Mouse (Mus musculus) MEL (cell line): ENCODE measurements around the gene Hdac11. TPM values are rescaled to one million over a fixed set of nuclear protein-coding genes. Genes with fewer than 3 reads are reported as not detected.
"Not testable (repeated sequence)": the region's sequence is repeated elsewhere in the genome, so short reads cannot be mapped to it uniquely, and the experiment has no call there.

Experiments used
- DNase-seq: peaks from one replicate; pipeline ENCODE4 v3.0.0; 2011; ENCODE audit warnings: low read depth, low spot score
- H3K27ac ChIP-seq: 2 replicates; pipeline ENCODE4 v1.5.1; 2012; ENCODE audit warnings: low read depth, mild to moderate bottlenecking, control low read depth, low read length, moderate library complexity; ENCODE audit not compliant: control insufficient read depth
- H3K27me3 ChIP-seq, 2 experiments: fragments of 150-350 bp in 1 of 2; sonication (generic) in 1 of 2; 2 replicates each; pipeline ENCODE4 v1.6.1; 2012; ENCODE audit warnings: low read length in 2 of 2, mild to moderate bottlenecking in 2 of 2, improper control_type of control experiment in 1 of 2, moderate library complexity in 1 of 2; ENCODE audit not compliant: insufficient read depth in 2 of 2, control insufficient read depth in 1 of 2
- H3K36me3 ChIP-seq, 2 experiments: 2 replicates each; pipeline ENCODE4 v1.6.1; 2012 to 2014; ENCODE audit warnings: low read length in 2 of 2, improper control_type of control experiment in 1 of 2, inconsistent platforms in 1 of 2, mild to moderate bottlenecking in 1 of 2; ENCODE audit not compliant: insufficient read depth in 2 of 2, control insufficient read depth in 1 of 2
- H3K4me1 ChIP-seq, 2 experiments: fragments of 150-350 bp in 1 of 2; sonication (generic) in 1 of 2; 2 replicates each; pipeline ENCODE4 v1.6.1; 2012; ENCODE audit warnings: low read length in 2 of 2, improper control_type of control experiment in 1 of 2, mild to moderate bottlenecking in 1 of 2; ENCODE audit not compliant: insufficient read depth in 2 of 2, control insufficient read depth in 1 of 2
- H3K4me3 ChIP-seq, 2 experiments: fragments of 150-350 bp in 1 of 2; sonication (generic) in 1 of 2; 2 replicates each; pipeline ENCODE4 v1.5.1; 2012; ENCODE audit warnings: low read depth in 2 of 2, low read length in 2 of 2, mild to moderate bottlenecking in 2 of 2, moderate library complexity in 2 of 2, control low read depth in 1 of 2, improper control_type of control experiment in 1 of 2; ENCODE audit not compliant: control insufficient read depth in 1 of 2, insufficient read depth in 1 of 2
- H3K79me2 ChIP-seq: 2 replicates; pipeline ENCODE4 v1.6.1; 2012; ENCODE audit warnings: mild to moderate bottlenecking, low read length, moderate library complexity; ENCODE audit not compliant: control insufficient read depth, poor library complexity, insufficient read depth
- H3K9ac ChIP-seq: 2 replicates; pipeline ENCODE4 v1.6.1; 2012; ENCODE audit warnings: low read depth, mild to moderate bottlenecking, control low read depth, low read length, moderate library complexity; ENCODE audit not compliant: control insufficient read depth, poor library complexity, severe bottlenecking
- H3K9me3 ChIP-seq: fragments of 150-350 bp; sonication (generic); replicated peaks from 2 replicates; pipeline ENCODE4 v1.6.1; 2012; ENCODE audit warnings: mild to moderate bottlenecking, low read length, improper control_type of control experiment, moderate library complexity; ENCODE audit not compliant: insufficient read depth
- CHD1 ChIP-seq: IDR thresholded peaks from 2 replicates; pipeline ENCODE4 v1.6.1; 2012; ENCODE audit warnings: low read depth, mild to moderate bottlenecking, inconsistent platforms, low read length, improper control_type of control experiment
- CTCF ChIP-seq, 3 experiments: IDR thresholded peaks in 2 of 3; conservative IDR thresholded peaks in 1 of 3; 2 replicates each; pipeline ENCODE4 v1.5.1; 2011 to 2012; ENCODE audit warnings: low read length in 3 of 3, low read depth in 2 of 3, mild to moderate bottlenecking in 2 of 3, improper control_type of control experiment in 1 of 3, inconsistent platforms in 1 of 3, mixed read lengths in 1 of 3, moderate library complexity in 1 of 3; ENCODE audit not compliant: control insufficient read depth in 1 of 3, insufficient read depth in 1 of 3, poor library complexity in 1 of 3, severe bottlenecking in 1 of 3
- E2F4 ChIP-seq: IDR thresholded peaks from 2 replicates; pipeline ENCODE4 v1.6.1; 2011; ENCODE audit warnings: low read depth, low read length, improper control_type of control experiment, borderline replicate concordance
- ETS1 ChIP-seq: IDR thresholded peaks from 2 replicates; pipeline ENCODE4 v1.6.1; 2012; ENCODE audit warnings: low read depth, mild to moderate bottlenecking, inconsistent platforms, low read length, improper control_type of control experiment, moderate library complexity
- GABPA ChIP-seq: IDR thresholded peaks from 2 replicates; pipeline ENCODE4 v1.6.1; 2012; ENCODE audit warnings: low read depth, mild to moderate bottlenecking, inconsistent platforms, low read length, improper control_type of control experiment, moderate library complexity
- GATA1 ChIP-seq: IDR thresholded peaks from 2 replicates; pipeline ENCODE4 v1.6.1; 2011; ENCODE audit warnings: low read depth, low read length, improper control_type of control experiment
- HCFC1 ChIP-seq: IDR thresholded peaks from 2 replicates; pipeline ENCODE4 v1.6.1; 2012; ENCODE audit warnings: low read depth, mild to moderate bottlenecking, inconsistent platforms, low read length, improper control_type of control experiment, moderate library complexity
- KAT2A ChIP-seq: conservative IDR thresholded peaks from 2 replicates; pipeline ENCODE4 v1.6.1; 2012; ENCODE audit warnings: low read depth, low read length, improper control_type of control experiment, inconsistent platforms
- MAFK ChIP-seq: IDR thresholded peaks from 2 replicates; pipeline ENCODE4 v1.6.1; 2011; ENCODE audit warnings: low read depth, mild to moderate bottlenecking, low read length, improper control_type of control experiment, borderline replicate concordance
- MAX ChIP-seq: IDR thresholded peaks from 2 replicates; pipeline ENCODE4 v1.6.1; 2011; ENCODE audit warnings: low read length, improper control_type of control experiment
- MAZ ChIP-seq: IDR thresholded peaks from 2 replicates; pipeline ENCODE4 v1.6.1; 2012; ENCODE audit warnings: low read depth, mild to moderate bottlenecking, inconsistent platforms, low read length, improper control_type of control experiment
- MXI1 ChIP-seq: IDR thresholded peaks from 2 replicates; pipeline ENCODE4 v1.6.1; 2011; ENCODE audit warnings: mild to moderate bottlenecking, low read depth, low read length, improper control_type of control experiment
- MYC ChIP-seq: IDR thresholded peaks from 2 replicates; pipeline ENCODE4 v1.6.1; 2011; ENCODE audit warnings: low read depth, mild to moderate bottlenecking, low read length, improper control_type of control experiment, moderate library complexity
- RCOR1 ChIP-seq: IDR thresholded peaks from 2 replicates; pipeline ENCODE4 v1.6.1; 2012; ENCODE audit warnings: low read depth, mild to moderate bottlenecking, inconsistent platforms, low read length, improper control_type of control experiment
- SMC3 ChIP-seq: IDR thresholded peaks from 2 replicates; pipeline ENCODE4 v1.6.1; 2011; ENCODE audit warnings: low read depth, low read length, improper control_type of control experiment
- TAL1 ChIP-seq: IDR thresholded peaks from 2 replicates; pipeline ENCODE4 v1.6.1; 2012; ENCODE audit warnings: mild to moderate bottlenecking, inconsistent platforms, low read length, moderate library complexity, mixed read lengths
- TBP ChIP-seq: IDR thresholded peaks from 2 replicates; pipeline ENCODE4 v1.8.0; 2011; ENCODE audit warnings: low read depth, low read length, improper control_type of control experiment
- UBTF ChIP-seq: IDR thresholded peaks from 2 replicates; pipeline ENCODE4 v1.6.1; 2012; ENCODE audit warnings: low read depth, mild to moderate bottlenecking, inconsistent platforms, low read length, improper control_type of control experiment, moderate library complexity, borderline replicate concordance; ENCODE audit not compliant: insufficient read depth
- USF1 ChIP-seq: IDR thresholded peaks from 2 replicates; pipeline ENCODE4 v1.6.1; 2014; ENCODE audit warnings: low read depth, mild to moderate bottlenecking, inconsistent platforms, low read length, improper control_type of control experiment, moderate library complexity
- ZC3H11A ChIP-seq: IDR thresholded peaks from 2 replicates; pipeline ENCODE4 v1.6.1; 2012; ENCODE audit warnings: low read depth, mild to moderate bottlenecking, inconsistent platforms, low read length, improper control_type of control experiment
- ZNF384 ChIP-seq: IDR thresholded peaks from 2 replicates; pipeline ENCODE4 v1.6.1; 2012; ENCODE audit warnings: low read depth, mild to moderate bottlenecking, inconsistent platforms, low read length, improper control_type of control experiment
- polyA plus RNA-seq, 2 experiments: library from polyadenylated mRNA; stranded (reverse) in 1 of 2; unstranded in 1 of 2; fragments of >175 nt in 1 of 2; fragments of >200 nt in 1 of 2; gene quantifications; 2 replicates each; pipeline versions ENCODE4 v1.2.1 to v1.2.4; 2012; ENCODE audit warnings: low replicate concordance in 2 of 2, low read depth in 1 of 2; ENCODE audit not compliant: insufficient read length in 2 of 2, insufficient read depth in 1 of 2, missing spikeins in 1 of 2
- total RNA-seq: library from RNA; depleted of rRNA; stranded (reverse); fragments of 300-350 nt; gene quantifications from 2 replicates; pipeline ENCODE4 v1.2.3, GENCODE M21; 2012

Gene Hdac11
- total and polyA plus RNA-seq, 3 experiments = 3.3 to 6.0 TPM; not detected in 1

DNA sequence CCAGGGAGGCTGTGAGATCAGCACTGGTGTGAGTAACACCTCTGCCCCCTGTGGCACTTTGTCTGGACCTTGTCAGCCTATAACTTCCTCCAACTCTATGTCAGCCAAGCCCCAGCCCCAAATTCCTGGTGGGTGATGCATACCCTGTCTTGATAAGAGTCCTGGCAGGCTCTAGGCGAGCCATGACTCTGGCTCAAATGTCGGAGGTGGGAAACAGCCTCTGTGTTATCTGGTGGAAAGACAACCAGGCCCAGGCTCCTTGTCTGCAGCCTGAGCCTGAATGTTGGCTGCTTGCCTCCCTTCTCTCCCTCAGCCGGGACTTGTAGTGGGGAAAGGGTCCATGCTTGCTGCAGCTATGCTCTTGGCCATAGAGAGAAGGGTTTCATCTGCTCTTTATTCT, 54.4 kb downstream of the Hdac11 start:
- Histone ChIP-seq H3K9me3 (no peaks in the 10 kb centered on the region), H3K9ac (no peak overlapping the region), H3K79me2 (no peaks in the 10 kb centered on the region), H3K4me1 (peaks cover 0 to 11% of the 10 kb centered on the region in 2 experiments; a peak in 2 of 4 replicates), H3K36me3 (peaks cover 0 to 3% of the 10 kb centered on the region in 2 experiments; a peak in 1 of 4 replicates), H3K27ac (no peak overlapping the region), H3K27me3 (peaks cover 3 to 6% of the 10 kb centered on the region in 2 experiments), H3K4me3 (no peak overlapping the region)
- TF ChIP-seq RCOR1 (no peak), SMC3 (no peak), UBTF (peak; percentile 83; the same call in 1 of the 2 replicates), MXI1 (no peak), HCFC1 (no peak)
- DNase-seq = peak; percentile 28

DNA sequence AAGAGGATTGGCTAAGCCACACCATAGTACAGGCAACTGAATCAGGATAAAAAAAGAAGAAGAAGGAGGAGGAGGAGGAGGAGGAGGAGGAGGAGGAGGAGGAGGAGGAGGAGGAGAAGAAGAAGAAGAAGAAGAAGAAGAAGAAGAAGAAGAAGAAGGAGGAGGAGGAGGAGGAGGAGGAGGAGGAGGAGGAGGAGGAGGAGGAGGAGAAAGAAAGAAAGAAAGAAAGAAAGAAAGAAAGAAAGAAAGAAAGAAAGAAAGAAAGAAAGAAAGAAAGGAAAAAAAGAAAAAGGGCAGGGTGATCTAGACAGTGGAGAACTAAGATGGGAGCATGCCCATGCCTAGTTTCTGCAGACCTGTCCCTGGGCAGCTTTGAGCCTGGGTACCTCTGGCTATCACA, 55.7 kb downstream of the Hdac11 start, which contains the start of gene Fbln2:
TSS of gene Fbln2 (plus strand) at position 301 of the 400 bp plus-strand sequence.
- H3K4me3 ChIP-seq, H3K27me3 ChIP-seq, H3K79me2 ChIP-seq, DNase-seq, H3K9me3 ChIP-seq, H3K36me3 ChIP-seq, H3K27ac ChIP-seq, H3K9ac ChIP-seq: not testable (repeated sequence)
- peaks cover 0 to 11% of the 10 kb centered on the region in 2 experiments; a peak in 2 of 4 replicates for H3K4me1 ChIP-seq

DNA sequence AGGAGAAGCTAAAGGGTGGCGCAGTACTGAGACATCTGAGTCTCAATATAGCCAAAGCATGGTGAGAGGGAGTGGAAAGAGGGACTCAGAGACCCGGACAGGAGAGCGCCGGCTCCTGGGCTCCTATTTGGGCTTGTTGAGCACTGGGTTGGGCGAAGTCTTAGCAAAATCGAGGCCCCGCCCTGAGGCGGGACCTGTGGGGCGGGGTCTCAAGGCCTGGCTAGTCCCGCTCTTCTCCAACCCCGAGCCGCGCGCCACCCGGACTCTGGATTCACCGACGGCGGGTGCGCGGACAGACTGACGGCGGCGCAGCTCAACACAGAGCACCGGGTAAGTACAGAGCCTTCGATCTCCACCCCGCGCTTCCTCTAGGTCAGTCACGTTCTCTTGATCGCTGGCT, 56.1 kb downstream of the Hdac11 start:
- TF ChIP-seq TBP (no peak), MAX (no peak), GABPA (no peak), TAL1 (no peak), ZC3H11A (no peak), SMC3 (no peak), CHD1 (no peak), ETS1 (no peak), KAT2A (no peak), GATA1 (no peak), USF1 (no peak), MAZ (no peak), MYC (no peak), ZNF384 (no peak), E2F4 (no peak), CTCF (IDR thresholded peaks at IDR 0.05 in 2 of 3, conservative IDR thresholded peaks at IDR 0.05 in 1 of 3; ENCODE audit: control insufficient read depth in 1 of 3, insufficient read depth in 1 of 3, low read depth in 2 of 3, low read length in 3 of 3, poor library complexity in 1 of 3, severe bottlenecking in 1 of 3) (no peak), MAFK (no peak)
- TF ChIP-seq, all 39 proteins: peak for 0
- Histone ChIP-seq H3K4me1 (peaks cover 0 to 11% of the 10 kb centered on the region in 2 experiments; a peak in 2 of 4 replicates), H3K36me3 (peaks cover 0 to 3% of the 10 kb centered on the region in 2 experiments; a peak in 1 of 4 replicates), H3K79me2 (no peaks in the 10 kb centered on the region), H3K9ac (no peak overlapping the region), H3K27ac (no peak overlapping the region), H3K27me3 (peaks cover 0 to 8% of the 10 kb centered on the region in 2 experiments; a peak in 3 of 4 replicates), H3K9me3 (no peaks in the 10 kb centered on the region), H3K4me3 (no peak overlapping the region)
- peak; percentile 28 for DNase-seq
